22 mouse cellular contexts compared by ENCODE assay signal in the genomic region with DNA sequence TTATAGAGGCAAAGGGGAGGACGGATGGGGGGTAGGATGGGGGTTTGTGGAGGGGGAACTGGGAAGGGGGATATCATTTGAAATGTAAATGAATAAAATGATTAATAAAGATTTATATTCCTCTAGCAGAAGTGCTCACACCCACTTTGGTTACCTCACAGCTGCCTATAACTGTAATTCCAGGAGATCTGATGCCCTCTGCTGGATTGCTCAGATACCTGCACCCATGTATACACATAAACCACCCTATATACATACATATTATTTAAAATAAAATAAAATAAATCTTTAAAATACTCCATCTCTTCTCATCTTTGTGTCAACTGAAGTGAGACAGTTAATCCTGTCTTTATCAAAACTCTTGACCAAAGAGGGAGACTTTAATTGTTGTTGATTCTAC.
DNase-seq lines count a peak whose midpoint lies in the region; ATAC-seq and TF ChIP-seq lines count a peak whose summit lies in the region.
"Had no signal": no experiment of that assay in that cellular context is flagged by ENCODE, and none has a peak within 500 bp of the region (broad histone marks: within the 10 kb centered on the region; RNA-seq: fewer than 3 reads in every experiment).

No protein-coding gene starts in this region.

- H3K4me3 ChIP-seq in liver, adult 2 months (ENCODE audit: insufficient read depth, low read depth, low read length), result no peak overlapping the region
- no peak overlapping the region for H3K4me3 ChIP-seq in liver, embryonic 11.5 days (ENCODE audit: low read depth, low read length)
- H3K4me3 ChIP-seq in E14TG2a.4 (replicated peaks; ENCODE audit: low read length), result no peak overlapping the region
- H3K4me3 ChIP-seq: forebrain, embryonic 13.5 days; heart, embryonic 13.5 days; hindbrain, embryonic 15.5 days; midbrain, embryonic 13.5 days; neural tube, embryonic 12.5 days had no signal

- 95% methylated on average over 1 of the region's 1 CpGs for WGBS in liver, adult 2 months
- WGBS in liver, embryonic 11.5 days, result 88% methylated on average over 1 of the region's 1 CpGs

- TF ChIP-seq POLR2A in liver, adult 2 months (IDR thresholded peaks at IDR 0.05; ENCODE audit: extremely low read depth, insufficient read depth, low read length), result no peak

- no peak for ATAC-seq in liver, embryonic 11.5 days (replicated peaks; ENCODE audit: low FRiP score)
- ATAC-seq in inflammation-experienced regulatory T-cells, adult 6 months, result no peak
- ATAC-seq: forebrain, embryonic 13.5 days; midbrain, embryonic 13.5 days had no signal

- H3K9me3 ChIP-seq in liver, embryonic 11.5 days (ENCODE audit: control insufficient read depth, low read length), result no peaks in the 10 kb centered on the region
- no peaks in the 10 kb centered on the region for H3K9me3 ChIP-seq in E14TG2a.4 (ENCODE audit: low read length)
- H3K9me3 ChIP-seq: forebrain, embryonic 13.5 days; heart, embryonic 13.5 days; hindbrain, embryonic 15.5 days; midbrain, embryonic 13.5 days; neural tube, embryonic 12.5 days had no signal

- no peaks in the 10 kb centered on the region for H3K79me2 ChIP-seq in liver, adult 2 months (ENCODE audit: control insufficient read depth, insufficient read depth, low read length)

- H3K4me1 ChIP-seq in liver, adult 2 months (ENCODE audit: control insufficient read depth, insufficient read depth, low read length), result no peaks in the 10 kb centered on the region
- no peaks in the 10 kb centered on the region for H3K4me1 ChIP-seq in liver, embryonic 11.5 days (replicated peaks; ENCODE audit: control insufficient read depth, insufficient read depth, low read length)
- no peaks in the 10 kb centered on the region for H3K4me1 ChIP-seq in E14TG2a.4 (replicated peaks; ENCODE audit: low read depth, low read length)
- H3K4me1 ChIP-seq: forebrain, embryonic 13.5 days; heart, embryonic 13.5 days; hindbrain, embryonic 15.5 days; midbrain, embryonic 13.5 days; neural tube, embryonic 12.5 days had no signal

- H3K9ac ChIP-seq in liver, adult 2 months (ENCODE audit: low read depth, low read length), result no peak overlapping the region
- no peak overlapping the region for H3K9ac ChIP-seq in liver, embryonic 11.5 days (ENCODE audit: low read depth, low read length)
- H3K9ac ChIP-seq: forebrain, embryonic 13.5 days; heart, embryonic 13.5 days; hindbrain, embryonic 15.5 days; liver, embryonic 14.5 days; midbrain, embryonic 13.5 days; neural tube, embryonic 12.5 days had no signal

- no peak for TF ChIP-seq CTCF in liver, adult 2 months (IDR thresholded peaks at IDR 0.05; ENCODE audit: low read depth, low read length)
- TF ChIP-seq CTCF in E14TG2a.4 (conservative IDR thresholded peaks at IDR 0.05; ENCODE audit: low read length), result peak; percentile 43

- DNase-seq in liver, adult 2 months (ENCODE audit: extremely low read depth, low read depth, low spot score), result peak; percentile 4
- DNase-seq in liver, embryonic 11.5 days (ENCODE audit: low spot score), result no peak
- peak; percentile 25 for DNase-seq in R1 (ENCODE audit: low read depth, low spot score)
- DNase-seq in retina, postnatal 1 day, result no peak
- DNase-seq in cerebellum, postnatal 10 days, result no peak
- DNase-seq: adrenal gland, postnatal 36 days; cerebellum, adult 2 months; gastrocnemius, postnatal 10 days; heart, adult 11 months; heart, postnatal 36 days; kidney, adult 2 months; kidney, postnatal 14 days; lung, postnatal 10 days; thymus, postnatal 4 days had no signal

- no peaks in the 10 kb centered on the region for H3K36me3 ChIP-seq in liver, adult 2 months (ENCODE audit: control insufficient read depth, insufficient read depth, low read length)
- H3K36me3 ChIP-seq in liver, embryonic 11.5 days (ENCODE audit: control insufficient read depth, insufficient read depth, low read length), result no peaks in the 10 kb centered on the region
- no peaks in the 10 kb centered on the region for H3K36me3 ChIP-seq in E14TG2a.4 (ENCODE audit: insufficient read depth, low read length)
- H3K36me3 ChIP-seq: heart, embryonic 13.5 days; hindbrain, embryonic 15.5 days; midbrain, embryonic 13.5 days; neural tube, embryonic 12.5 days had no signal

- no peak overlapping the region for H3K27ac ChIP-seq in liver, adult 2 months (replicated peaks; ENCODE audit: insufficient read depth, low read depth, low read length)
- H3K27ac ChIP-seq in liver, embryonic 11.5 days (ENCODE audit: low read depth, low read length), result no peak overlapping the region
- H3K27ac ChIP-seq: forebrain, embryonic 13.5 days; heart, embryonic 13.5 days; hindbrain, embryonic 15.5 days; liver, embryonic 14.5 days; midbrain, embryonic 13.5 days; neural tube, embryonic 12.5 days had no signal

- H3K27me3 ChIP-seq in liver, adult 2 months (ENCODE audit: control insufficient read depth, insufficient read depth, low read length), result no peaks in the 10 kb centered on the region
- H3K27me3 ChIP-seq in liver, embryonic 11.5 days (replicated peaks; ENCODE audit: control insufficient read depth, insufficient read depth, low read length), result no peaks in the 10 kb centered on the region
- no peaks in the 10 kb centered on the region for H3K27me3 ChIP-seq in E14TG2a.4 (ENCODE audit: insufficient read depth, low read length)
- H3K27me3 ChIP-seq: forebrain, embryonic 13.5 days; heart, embryonic 13.5 days; hindbrain, embryonic 15.5 days; midbrain, embryonic 13.5 days; neural tube, embryonic 12.5 days had no signal

- H3K4me2 ChIP-seq in liver, embryonic 11.5 days, result no peak overlapping the region
- H3K4me2 ChIP-seq: forebrain, embryonic 13.5 days; heart, embryonic 13.5 days; hindbrain, embryonic 15.5 days; midbrain, embryonic 13.5 days; neural tube, embryonic 12.5 days had no signal

Comparison
In these comparisons a context has a peak if more than half of its experiments do, and no peak if none do; other contexts are left out.
1. DNase-seq: peak in liver, adult 2 months (single experiment) and R1 (single experiment); none in liver, embryonic 11.5 days (single experiment), retina, postnatal 1 day (single experiment) and cerebellum, postnatal 10 days (0 of 2).